8 mouse cellular contexts compared by ENCODE assay signal in the genomic region with DNA sequence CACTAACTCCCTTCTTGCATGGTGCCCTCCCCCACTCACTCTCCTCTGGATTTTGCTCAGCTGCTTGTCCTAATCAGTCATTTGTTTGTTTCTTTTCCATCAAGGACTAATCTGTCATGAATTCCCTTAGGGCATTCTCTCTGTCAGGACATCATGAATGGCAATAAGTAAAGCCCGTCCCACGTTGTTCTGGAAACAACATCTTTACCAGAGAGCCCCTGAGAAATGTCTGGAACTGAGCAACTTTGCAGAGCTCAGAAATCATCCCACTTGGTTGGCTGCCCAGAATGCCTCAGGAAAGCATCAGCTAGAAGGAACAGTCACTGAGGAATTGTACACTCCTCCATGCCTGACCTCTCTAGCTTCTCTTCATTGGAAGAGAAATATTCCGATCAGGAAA. TPM values are rescaled to one million over a fixed set of nuclear protein-coding genes. Genes with fewer than 3 reads are reported as not detected.
A peak's percentile ranks its signal among the peaks of the same experiment; 100 is the strongest.
DNase-seq lines count a peak whose midpoint lies in the region; ATAC-seq and TF ChIP-seq lines count a peak whose summit lies in the region.

No protein-coding gene starts in this region.

- H3K27me3 ChIP-seq in liver, postnatal 0 days (ENCODE audit: insufficient read depth, low read length): no peaks in the 10 kb centered on the region

- H3K4me2 ChIP-seq in liver, postnatal 0 days (ENCODE audit: low read depth, low read length): no peak overlapping the region

- peaks cover 7% of the 10 kb centered on the region; the same call in 1 of the 2 replicates for H3K4me1 ChIP-seq in liver, postnatal 0 days (ENCODE audit: insufficient read depth)

- H3K9ac ChIP-seq in liver, postnatal 0 days (replicated peaks): no peak overlapping the region

- H3K9me3 ChIP-seq in liver, postnatal 0 days (ENCODE audit: low read length): no peaks in the 10 kb centered on the region

- no peaks in the 10 kb centered on the region for H3K36me3 ChIP-seq in liver, postnatal 0 days (replicated peaks; ENCODE audit: insufficient read depth, low read length)

- TF ChIP-seq CTCF in layer of hippocampus, adult 2 months (conservative IDR thresholded peaks at IDR 0.05): no peak
- TF ChIP-seq CTCF in liver, postnatal 0 days (IDR thresholded peaks at IDR 0.05; ENCODE audit: low read depth): no peak

- peak overlapping the region; percentile 28; the same call in 1 of the 2 replicates for H3K4me3 ChIP-seq in layer of hippocampus, adult 2 months
- H3K4me3 ChIP-seq in liver, postnatal 0 days (ENCODE audit: low read depth, low read length): no peak overlapping the region

- no peak for DNase-seq in layer of hippocampus, adult 2 months (ENCODE audit: low spot score in 2 of 2)
- DNase-seq in layer of hippocampus, postnatal 10 days (ENCODE audit: low spot score in 2 of 2): no peak
- peak; percentile 46 for DNase-seq in embryo, embryonic 10.5 days (ENCODE audit: low spot score)
- DNase-seq in gastrocnemius, postnatal 25 days: peak; percentile 54
- DNase-seq in kidney, postnatal 4 days: peak; percentile 75 to 81
- no peak for DNase-seq in spleen, adult 18-20 months
- DNase-seq in liver, postnatal 0 days: no peak
- no peak for DNase-seq in thymus, postnatal 10 days (ENCODE audit: low spot score in 2 of 2)

- no peak overlapping the region for H3K27ac ChIP-seq in layer of hippocampus, adult 2 months
- H3K27ac ChIP-seq in liver, postnatal 0 days (ENCODE audit: low read depth): no peak overlapping the region

- no peak for ATAC-seq in liver, postnatal 0 days

- WGBS in liver, postnatal 0 days (ENCODE audit: insufficient replicate concordance): 72% methylated on average over 3 of the region's 3 CpGs

- no peak for TF ChIP-seq EP300 in liver, postnatal 0 days (IDR thresholded peaks at IDR 0.05; ENCODE audit: low read depth)

RNA-seq across cellular contexts. Expression of a gene that starts 55.4 kb away (rescaled TPM):
- 10 to 100 TPM; 92.2 to 97.2 TPM for total RNA-seq in layer of hippocampus, adult 2 months (2021)
- total RNA-seq in layer of hippocampus, postnatal 10 days (2021): 10 to 100 TPM; 70.5 to 77.3 TPM
- total RNA-seq in gastrocnemius, postnatal 25 days (2021): 1 to 10 TPM; 1.7 to 2.5 TPM
- 6.1 and 8.2 TPM in 2 replicates for polyA plus RNA-seq in liver, postnatal 0 days (2015; fragmentation: Nextera tagmentation; extraction: Ambion mirVana)

Comparison
In these comparisons a context has a peak if more than half of its experiments do, and no peak if none do; other contexts are left out.
1. DNase-seq: peak in embryo, embryonic 10.5 days (single experiment), gastrocnemius, postnatal 25 days (single experiment) and kidney, postnatal 4 days (2 of 2); none in layer of hippocampus, adult 2 months (0 of 2), layer of hippocampus, postnatal 10 days (0 of 2), spleen, adult 18-20 months (0 of 2), liver, postnatal 0 days (single experiment) and thymus, postnatal 10 days (0 of 2).
2. RNA of a gene that starts 55.4 kb away (total RNA-seq): 92.2 to 97.2 TPM in layer of hippocampus, adult 2 months and 70.5 to 77.3 TPM in layer of hippocampus, postnatal 10 days; 1.7 to 2.5 TPM in gastrocnemius, postnatal 25 days; every median in the first group is over 10 times any median in the second.